Mouse (Mus musculus): ENCODE data around the gene Tmem91.

DNA sequence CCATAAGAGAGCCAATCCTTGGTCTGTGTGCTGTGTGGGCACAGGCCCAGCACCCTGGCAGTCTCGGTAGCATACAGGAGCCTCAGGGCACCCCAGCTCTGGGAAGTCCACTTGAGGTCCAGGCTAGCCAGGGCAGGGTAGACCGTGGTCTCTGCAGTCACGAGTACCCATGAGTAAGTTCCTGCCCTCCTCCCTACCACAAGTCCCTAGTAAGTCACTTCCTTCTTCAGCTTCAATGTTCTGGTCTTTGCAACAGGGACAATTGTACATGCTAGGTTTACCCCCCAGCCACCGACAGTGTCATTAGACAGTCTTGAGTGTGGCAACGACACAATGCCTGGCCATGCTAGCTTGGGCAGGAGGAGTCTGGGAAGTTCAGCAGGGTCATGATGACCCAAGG is 42.3 kb downstream of the Tmem91 start:
- TF ChIP-seq POLR2A (IDR thresholded peaks at IDR 0.05; ENCODE audit: borderline replicate concordance, insufficient read depth, low read length) (no peak), CTCF (IDR thresholded peaks at IDR 0.05; ENCODE audit: borderline replicate concordance, insufficient read depth, low read depth, low read length) (no peak)
